Mouse (Mus musculus) ES-E14 (cell line): ENCODE results near the gene Ubtd2. TPM values are rescaled to one million over a fixed set of nuclear protein-coding genes. Genes with fewer than 3 reads are reported as not detected.

ENCODE experiments used
- DNase-seq: peaks from one replicate; pipeline ENCODE4 v3.0.0-alpha.2; 2013; ENCODE audit warnings: low read depth, low spot score
- H3K27ac ChIP-seq: 2 replicates; pipeline ENCODE4 v1.5.1; 2012; ENCODE audit warnings: low read depth, mild to moderate bottlenecking, low read length, moderate library complexity, mixed read lengths; ENCODE audit not compliant: poor library complexity, insufficient read depth, severe bottlenecking
- H3K36me3 ChIP-seq: 2 replicates; pipeline ENCODE4 v1.6.1; 2012; ENCODE audit warnings: mild to moderate bottlenecking, low read length, moderate library complexity, mixed read lengths; ENCODE audit not compliant: control insufficient read depth, poor library complexity, insufficient read depth, severe bottlenecking
- H3K4me1 ChIP-seq, 2 experiments: fragments of 150-350 bp in 1 of 2; sonication (generic) in 1 of 2; 2 replicates each; pipeline ENCODE4 v1.6.1; 2012; ENCODE audit warnings: low read length in 2 of 2, mild to moderate bottlenecking in 1 of 2, mixed read lengths in 1 of 2; ENCODE audit not compliant: control insufficient read depth in 2 of 2, insufficient read depth in 2 of 2, poor library complexity in 1 of 2
- H3K4me3 ChIP-seq, 2 experiments: fragments of 150-350 bp in 1 of 2; sonication (generic) in 1 of 2; 2 replicates each; pipeline ENCODE4 v1.5.1; 2012; ENCODE audit warnings: low read length in 2 of 2, low read depth in 1 of 2, mild to moderate bottlenecking in 1 of 2, mixed read lengths in 1 of 2; ENCODE audit not compliant: insufficient read depth in 1 of 2, poor library complexity in 1 of 2, severe bottlenecking in 1 of 2
- H3K9ac ChIP-seq: 2 replicates; pipeline ENCODE4 v1.6.1; 2012; ENCODE audit warnings: low read depth, mild to moderate bottlenecking, low read length, mixed read lengths; ENCODE audit not compliant: poor library complexity, insufficient read depth, severe bottlenecking
- H3K9me3 ChIP-seq: fragments of 150-350 bp; sonication (generic); 2 replicates; pipeline ENCODE4 v1.6.1; 2012; ENCODE audit warnings: low read depth, mild to moderate bottlenecking, low read length; ENCODE audit not compliant: control insufficient read depth, insufficient read depth
- CHD2 ChIP-seq: IDR thresholded peaks from 2 replicates; pipeline ENCODE4 v1.6.1; 2014; ENCODE audit warnings: mild to moderate bottlenecking, low read depth, low read length, inconsistent platforms
- HCFC1 ChIP-seq: IDR thresholded peaks from 2 replicates; pipeline ENCODE4 v1.6.1; 2012; ENCODE audit warnings: low read length, inconsistent platforms, borderline replicate concordance; ENCODE audit not compliant: insufficient read depth
- MAFK ChIP-seq: IDR thresholded peaks from 2 replicates; pipeline ENCODE4 v1.6.1; 2014; ENCODE audit warnings: mild to moderate bottlenecking, low read depth, low read length, inconsistent platforms; ENCODE audit not compliant: insufficient read depth
- ZC3H11A ChIP-seq: IDR thresholded peaks from 2 replicates; pipeline ENCODE4 v1.6.1; 2012; ENCODE audit warnings: low read depth, mild to moderate bottlenecking, inconsistent platforms, low read length, borderline replicate concordance
- ZNF384 ChIP-seq: IDR thresholded peaks from 2 replicates; pipeline ENCODE4 v1.6.1; 2012; ENCODE audit warnings: low read depth, low read length, inconsistent platforms
- in situ Hi-C, 2 experiments: fragments of 600-800 bp; cut with MboI; formaldehyde crosslinking; loops; one replicate each; pipeline ENCODE4 v1.15.1; 2025; ENCODE audit warnings: low sequenced_read_pairs in 2 of 2, inconsistent platforms in 1 of 2; ENCODE audit not compliant: unreplicated experiment in 2 of 2
- total RNA-seq: library from RNA; depleted of rRNA; stranded (reverse); fragments of 300-350 nt; gene quantifications from 2 replicates; pipeline ENCODE4 v1.2.3, GENCODE M21; 2012

The Ubtd2 gene
- total RNA-seq, 1 experiment = 18.3 TPM

GRCm38 (mm10) chr11:32493312-32493711 is 38.1 kb downstream of the Ubtd2 start:
- H3K4me1 ChIP-seq = no peaks in the 10 kb centered on the region
- no peak overlapping the region for H3K4me3 ChIP-seq
- H3K9me3 ChIP-seq = no peaks in the 10 kb centered on the region
- no peak for DNase-seq
- H3K36me3 ChIP-seq = no peaks in the 10 kb centered on the region
- H3K9ac ChIP-seq = no peak overlapping the region
- H3K27ac ChIP-seq = no peak overlapping the region
- in situ Hi-C loops = no loop called here
- TF ChIP-seq ZC3H11A = no peak
- TF ChIP-seq MAFK = no peak
- TF ChIP-seq CHD2 = no peak
- TF ChIP-seq ZNF384 = no peak
- no peak for TF ChIP-seq HCFC1

- in situ Hi-C loops = no loop called here
- no peak for DNase-seq
- TF ChIP-seq ZC3H11A (no peak), ZNF384 (no peak), MAFK (no peak), HCFC1 (no peak), CHD2 (no peak)
- H3K4me3 ChIP-seq = no peak overlapping the region
- H3K9me3 ChIP-seq = no peaks in the 10 kb centered on the region
- H3K4me1 ChIP-seq = no peaks in the 10 kb centered on the region
- no peaks in the 10 kb centered on the region for H3K36me3 ChIP-seq
- H3K27ac ChIP-seq = no peak overlapping the region
- no peak overlapping the region for H3K9ac ChIP-seq
These were observed 40.1 kb downstream of the Ubtd2 start for GRCm38 (mm10) chr11:32495283-32495682.

- in situ Hi-C loops = no loop called here
- Histone ChIP-seq H3K4me1 (no peaks in the 10 kb centered on the region), H3K27ac (no peak overlapping the region), H3K4me3 (no peak overlapping the region), H3K36me3 (no peaks in the 10 kb centered on the region), H3K9me3 (no peaks in the 10 kb centered on the region), H3K9ac (no peak overlapping the region)
- DNase-seq = no peak
- TF ChIP-seq ZC3H11A (no peak), HCFC1 (no peak), MAFK (no peak), ZNF384 (no peak), CHD2 (no peak)
These were observed 43.8 kb downstream of the Ubtd2 start for GRCm38 (mm10) chr11:32498757-32499535.

- TF ChIP-seq ZC3H11A (no peak), ZNF384 (no peak), MAFK (no peak), CHD2 (no peak), HCFC1 (no peak)
- H3K4me1 ChIP-seq = no peaks in the 10 kb centered on the region
- no peak overlapping the region for H3K27ac ChIP-seq
- H3K4me3 ChIP-seq = no peak overlapping the region
- no peak overlapping the region for H3K9ac ChIP-seq
- H3K9me3 ChIP-seq = no peaks in the 10 kb centered on the region
- H3K36me3 ChIP-seq = no peaks in the 10 kb centered on the region
- in situ Hi-C loops = no loop called here
- no peak for DNase-seq
These were observed 44.8 kb downstream of the Ubtd2 start for GRCm38 (mm10) chr11:32499931-32500330.

GRCm38 (mm10) chr11:32503711-32504110 is 48.5 kb downstream of the Ubtd2 start:
- Histone ChIP-seq H3K9me3 (no peaks in the 10 kb centered on the region), H3K27ac (no peak overlapping the region), H3K4me1 (no peaks in the 10 kb centered on the region), H3K36me3 (no peaks in the 10 kb centered on the region), H3K4me3 (no peak overlapping the region), H3K9ac (no peak overlapping the region)
- no peak for TF ChIP-seq HCFC1
- no peak for TF ChIP-seq ZNF384
- no peak for TF ChIP-seq CHD2
- TF ChIP-seq MAFK = no peak
- no peak for TF ChIP-seq ZC3H11A
- in situ Hi-C loops = no loop called here
- no peak for DNase-seq
